Mouse (Mus musculus) forebrain, embryonic 14.5 days (tissue): Measurements from ENCODE around the gene Trnp1. TPM values are rescaled to one million over a fixed set of nuclear protein-coding genes. Genes with fewer than 3 reads are reported as not detected.

Experiments used
- ATAC-seq: fragments of 200-750 bp; cut with Nextera tagmentation; 2 replicates; pipeline ENCODE4 v1.8.0; 2017; ENCODE audit warnings: mild to moderate bottlenecking, moderate library complexity
- DNase-seq: peaks from one replicate; pipeline ENCODE4 v3.0.0-alpha.2; 2015; ENCODE audit warnings: low spot score
- H3K27ac ChIP-seq: fragments of 300-500 bp; sonication (generic); 2 replicates; pipeline ENCODE4 v1.5.1; 2014; ENCODE audit warnings: low read depth, mild to moderate bottlenecking, control low read depth, low read length, moderate library complexity
- H3K27me3 ChIP-seq: fragments of 300-500 bp; sonication (generic); replicated peaks from 2 replicates; pipeline ENCODE4 v1.6.1; 2014; ENCODE audit warnings: low read length, control low read depth, mixed read lengths; ENCODE audit not compliant: control insufficient read depth, insufficient read depth
- H3K36me3 ChIP-seq: fragments of 300-500 bp; sonication (generic); 2 replicates; pipeline ENCODE4 v1.6.1; 2014; ENCODE audit warnings: low read length, control low read depth; ENCODE audit not compliant: control insufficient read depth, insufficient read depth
- H3K4me1 ChIP-seq: fragments of 300-500 bp; sonication (generic); 2 replicates; pipeline ENCODE4 v1.6.1; 2014; ENCODE audit warnings: antibody characterized with exemption, low read length, control low read depth; ENCODE audit not compliant: control insufficient read depth, insufficient read depth
- H3K4me2 ChIP-seq: fragments of 300-500 bp; sonication (generic); 2 replicates; pipeline ENCODE4 v1.6.1; 2014; ENCODE audit warnings: mild to moderate bottlenecking, control low read depth, low read length
- H3K4me3 ChIP-seq: fragments of 300-500 bp; sonication (generic); 2 replicates; pipeline ENCODE4 v1.5.1; 2014; ENCODE audit warnings: low read depth, low read length, control low read depth
- H3K9ac ChIP-seq: fragments of 300-500 bp; sonication (generic); 2 replicates; pipeline ENCODE4 v1.6.1; 2014; ENCODE audit warnings: mild to moderate bottlenecking, low read length, control low read depth, moderate library complexity
- H3K9me3 ChIP-seq: fragments of 300-500 bp; sonication (generic); replicated peaks from 2 replicates; pipeline ENCODE4 v1.6.1; 2016; ENCODE audit warnings: low read length, control low read depth, mixed read lengths; ENCODE audit not compliant: control insufficient read depth
- WGBS: fragments of 180-500 bp; shearing (Covaris S2); extraction: QIAGEN DNeasy Blood & Tissue Kit; methylation state at CpG from one replicate; pipeline ENCODE4 v1.1.7; 2014; 5-methylcytosine and 5-hydroxymethylcytosine counted together
- polyA plus RNA-seq: library from polyadenylated mRNA; unstranded; fragments of >200 nt; fragmentation: Nextera tagmentation; extraction: Ambion mirVana; gene quantifications from 2 replicates; pipeline ENCODE4 v1.2.1, GENCODE M21; 2014

The Trnp1 gene
- polyA plus RNA-seq, 1 experiment from 2014 or later = 6.2 TPM

DNA sequence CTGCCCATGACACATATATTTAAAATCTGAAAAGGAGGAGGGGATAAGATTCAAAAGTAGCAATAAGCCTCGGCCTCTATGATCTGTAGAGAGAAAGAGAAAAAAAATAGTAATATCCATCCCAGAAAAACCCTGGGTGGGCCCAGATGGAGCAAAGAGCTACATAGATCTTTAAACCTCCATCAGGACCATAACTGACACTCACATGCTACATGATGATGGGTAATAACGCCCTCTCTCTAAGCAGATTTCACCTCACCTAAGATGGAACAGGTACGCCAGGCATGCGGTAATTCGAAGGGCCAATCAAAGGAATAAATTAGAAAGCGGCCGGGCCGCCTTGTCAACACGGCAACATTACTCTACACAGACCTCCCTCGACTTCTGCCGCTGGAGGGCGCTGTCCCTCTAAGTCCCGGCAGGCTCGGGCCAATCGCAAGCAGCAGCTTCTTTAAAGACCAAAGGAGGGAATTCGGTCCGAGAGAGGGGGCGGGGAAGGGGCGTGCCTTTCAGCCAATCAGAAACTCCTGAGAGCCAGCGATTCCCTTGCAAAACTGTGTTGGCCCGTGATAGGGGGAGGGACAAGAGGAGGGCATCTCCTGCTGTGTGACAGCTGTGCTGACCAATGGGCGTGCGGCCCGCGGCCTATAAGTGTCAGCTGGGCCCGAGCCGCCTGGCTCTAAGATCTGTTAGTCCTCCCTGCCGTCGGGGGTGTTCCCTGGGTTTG lies 18.7 kb downstream of the Trnp1 start, which contains the start of gene Tent5b:
Gene Tent5b (plus strand): TSS at position 675 of the 727 bp plus-strand sequence.
- Histone ChIP-seq H3K9ac (no peak within 1 kb of the TSS), H3K27ac (no peak within 1 kb of the TSS), H3K4me1 (peaks cover 6% of the 10 kb centered on the region), H3K4me3 (peak within 1 kb of the TSS; percentile 34), H3K36me3 (no peaks in the 10 kb centered on the region), H3K27me3 (peaks cover 29% of the 10 kb centered on the region), H3K9me3 (no peaks in the 10 kb centered on the region), H3K4me2 (peak within 1 kb of the TSS; percentile 48)
- 2% methylated on average over 29 of the region's 29 CpGs for WGBS
- peak; percentile 98 for DNase-seq
- peak; percentile 98 for ATAC-seq

- Histone ChIP-seq H3K9me3 (no peaks in the 10 kb centered on the region), H3K4me3 (no peak overlapping the region), H3K27me3 (no peaks in the 10 kb centered on the region), H3K36me3 (no peaks in the 10 kb centered on the region), H3K27ac (no peak overlapping the region), H3K4me1 (no peaks in the 10 kb centered on the region), H3K9ac (no peak overlapping the region), H3K4me2 (no peak overlapping the region)
- DNase-seq (no peak), ATAC-seq (no peak)
- 71% methylated on average over 2 of the region's 2 CpGs for WGBS
Measured at GRCm38 (mm10) chr4:133473833-133474232, 24.5 kb downstream of the Trnp1 start.

- Histone ChIP-seq H3K9me3 (no peaks in the 10 kb centered on the region), H3K4me1 (peaks cover 6% of the 10 kb centered on the region; the same call in 1 of the 2 replicates), H3K27ac (no peak overlapping the region), H3K4me2 (no peak overlapping the region), H3K36me3 (no peaks in the 10 kb centered on the region), H3K4me3 (no peak overlapping the region), H3K9ac (no peak overlapping the region), H3K27me3 (no peaks in the 10 kb centered on the region)
- 77% methylated on average over 7 of the region's 7 CpGs for WGBS
- no peak for DNase-seq
- ATAC-seq = no peak
Measured at GRCm38 (mm10) chr4:133471135-133471821, 27.1 kb downstream of the Trnp1 start.

DNA sequence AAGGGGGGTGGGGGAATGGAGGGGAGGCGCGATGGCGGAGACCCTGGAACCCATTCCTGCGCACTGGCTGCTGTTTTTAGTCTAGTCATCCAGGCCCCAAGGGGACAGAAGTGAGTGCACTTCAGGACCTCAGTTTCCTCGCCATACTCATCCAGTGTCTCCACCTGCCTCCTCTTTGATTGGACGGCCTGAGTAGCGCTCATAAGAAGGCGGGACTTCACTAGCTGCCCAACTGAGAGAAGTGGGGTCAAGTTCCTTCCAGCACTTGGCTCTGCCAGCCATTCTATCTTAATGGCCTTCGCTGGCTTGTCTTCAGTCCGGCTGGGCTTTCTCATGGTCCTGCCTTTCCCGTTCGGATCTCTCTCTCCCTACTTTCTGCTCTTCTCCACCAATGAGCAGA lies 29.2 kb downstream of the Trnp1 start:
- H3K4me2 ChIP-seq = no peak overlapping the region
- ATAC-seq (no peak), DNase-seq (no peak)
- H3K9ac ChIP-seq = no peak overlapping the region
- H3K9me3 ChIP-seq = no peaks in the 10 kb centered on the region
- no peaks in the 10 kb centered on the region for H3K27me3 ChIP-seq
- WGBS = 13% methylated on average over 12 of the region's 12 CpGs
- H3K4me1 ChIP-seq = peaks cover 6% of the 10 kb centered on the region; the same call in 1 of the 2 replicates
- no peaks in the 10 kb centered on the region for H3K36me3 ChIP-seq
- H3K27ac ChIP-seq = no peak overlapping the region
- no peak overlapping the region for H3K4me3 ChIP-seq

- WGBS = under 1% methylated on average over 24 of the region's 27 CpGs
- Histone ChIP-seq H3K4me1 (peaks cover 6% of the 10 kb centered on the region; the same call in 1 of the 2 replicates), H3K36me3 (no peaks in the 10 kb centered on the region), H3K4me2 (peak overlapping the region; percentile 91), H3K27me3 (no peaks in the 10 kb centered on the region), H3K27ac (no peak overlapping the region), H3K9ac (peak overlapping the region; percentile 56), H3K9me3 (no peaks in the 10 kb centered on the region), H3K4me3 (peak overlapping the region; percentile 42)
- DNase-seq = peak; percentile 68
- peak; percentile 60 for ATAC-seq
Measured at GRCm38 (mm10) chr4:133468080-133468479, 30.3 kb downstream of the Trnp1 start.

GRCm38 (mm10) chr4:133463184-133463583 lies 35.2 kb downstream of the Trnp1 start:
- no peak for DNase-seq
- WGBS = 65% methylated on average over 6 of the region's 6 CpGs
- no peaks in the 10 kb centered on the region for H3K36me3 ChIP-seq
- H3K27ac ChIP-seq = no peak overlapping the region
- H3K9me3 ChIP-seq = no peaks in the 10 kb centered on the region
- no peak overlapping the region for H3K4me3 ChIP-seq
- peaks cover 2% of the 10 kb centered on the region; the same call in 1 of the 2 replicates for H3K4me1 ChIP-seq
- H3K9ac ChIP-seq = no peak overlapping the region
- ATAC-seq = no peak
- no peak overlapping the region for H3K4me2 ChIP-seq
- H3K27me3 ChIP-seq = no peaks in the 10 kb centered on the region

GRCm38 (mm10) chr4:133461362-133461761 lies 37.0 kb downstream of the Trnp1 start:
- Histone ChIP-seq H3K27me3 (no peaks in the 10 kb centered on the region), H3K4me1 (no peaks in the 10 kb centered on the region), H3K9me3 (no peaks in the 10 kb centered on the region), H3K9ac (no peak overlapping the region), H3K27ac (no peak overlapping the region), H3K36me3 (no peaks in the 10 kb centered on the region), H3K4me2 (no peak overlapping the region), H3K4me3 (no peak overlapping the region)
- ATAC-seq (no peak), DNase-seq (no peak)
- WGBS = 73% methylated on average over 4 of the region's 4 CpGs

DNA sequence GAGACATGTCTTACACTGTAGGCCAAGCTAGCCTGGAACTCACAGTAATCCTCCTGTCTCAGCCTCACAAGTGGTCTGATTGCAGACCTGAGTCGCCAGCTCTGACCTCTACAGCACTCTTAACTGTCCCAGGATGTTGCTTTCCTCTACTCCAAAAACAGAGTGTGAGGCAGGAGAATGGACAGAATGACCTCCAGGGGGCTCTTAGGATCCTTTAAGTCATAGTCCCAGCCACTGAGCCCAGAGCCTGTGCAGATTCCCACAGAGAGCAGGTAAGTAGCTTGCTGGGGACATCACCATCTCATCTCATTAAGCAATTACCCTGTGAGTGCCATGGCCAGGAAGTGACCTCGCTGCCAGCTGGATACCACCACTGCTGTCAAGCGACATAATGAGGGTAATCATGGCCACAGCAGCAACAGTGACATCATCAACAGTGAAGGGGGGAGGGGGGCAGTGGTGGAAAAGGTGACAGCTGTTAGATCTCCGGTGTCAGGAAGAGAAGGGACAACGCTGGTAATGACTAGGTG lies 37.5 kb downstream of the Trnp1 start:
- no peak overlapping the region for H3K4me3 ChIP-seq
- ATAC-seq = no peak
- no peak overlapping the region for H3K4me2 ChIP-seq
- no peak overlapping the region for H3K27ac ChIP-seq
- no peak for DNase-seq
- H3K27me3 ChIP-seq = no peaks in the 10 kb centered on the region
- H3K36me3 ChIP-seq = no peaks in the 10 kb centered on the region
- H3K9me3 ChIP-seq = no peaks in the 10 kb centered on the region
- no peaks in the 10 kb centered on the region for H3K4me1 ChIP-seq
- 51% methylated on average over 5 of the region's 5 CpGs for WGBS
- no peak overlapping the region for H3K9ac ChIP-seq

DNA sequence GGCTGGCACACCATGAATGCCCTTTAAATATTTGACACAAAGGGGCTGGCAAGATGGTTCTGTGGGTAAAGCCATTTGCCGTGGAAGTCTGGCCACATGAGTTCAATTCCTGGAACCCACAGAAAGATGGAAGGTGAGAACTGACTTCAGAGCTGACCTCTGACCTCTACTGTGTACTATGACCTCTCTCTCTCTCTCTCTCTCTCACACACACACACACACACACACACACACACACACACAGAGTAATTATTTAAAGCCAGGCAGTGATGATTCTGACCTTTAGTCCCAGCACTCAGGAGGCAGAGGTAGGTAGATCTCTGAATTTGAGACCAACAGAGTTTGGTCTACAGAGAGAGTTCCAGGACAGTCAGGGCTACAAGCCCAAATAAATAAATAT lies 38.3 kb downstream of the Trnp1 start:
- DNase-seq (no peak), ATAC-seq (no peak)
- Histone ChIP-seq H3K27ac (no peak overlapping the region), H3K36me3 (no peaks in the 10 kb centered on the region), H3K4me2 (no peak overlapping the region), H3K4me3 (no peak overlapping the region), H3K27me3 (no peaks in the 10 kb centered on the region), H3K9me3 (no peaks in the 10 kb centered on the region), H3K9ac (no peak overlapping the region), H3K4me1 (no peaks in the 10 kb centered on the region)
- 80% methylated on average over 1 of the region's 1 CpGs for WGBS
